Mouse (Mus musculus) embryo, embryonic 9.5 days (tissue): ENCODE measurements around the gene Krtap17-1.

Experiments used
- DNase-seq: peaks from one replicate; pipeline ENCODE4 v3.0.0-alpha.2; 2017; ENCODE audit errors: extremely low spot score

Gene Krtap17-1

GRCm38 (mm10) chr11:99993620-99994383 lies at the start of gene Krtap17-1:
Krtap17-1 (minus strand) TSS chr11:99993994.
- DNase-seq: no peak

- DNase-seq: no peak
These were observed 47.7 kb upstream of the Krtap17-1 start, which contains the start of gene Krt34 for GRCm38 (mm10) chr11:100041454-100041853. Krt34 (minus strand) TSS chr11:100041554.

- DNase-seq: no peak
These were observed 36.0 kb upstream of the Krtap17-1 start, which contains the start of gene Krt33b for GRCm38 (mm10) chr11:100029768-100030167. Krt33b (minus strand) TSS chr11:100029868.

GRCm38 (mm10) chr11:100021438-100021837 lies 27.6 kb upstream of the Krtap17-1 start:
- DNase-seq: no peak

GRCm38 (mm10) chr11:100019466-100019865 lies 25.7 kb upstream of the Krtap17-1 start:
- no peak for DNase-seq

GRCm38 (mm10) chr11:100016112-100016511 lies 22.3 kb upstream of the Krtap17-1 start, which contains the start of gene Krt33a:
Krt33a (minus strand) TSS chr11:100016212.
- DNase-seq: no peak

- no peak for DNase-seq
These were observed 19.9 kb upstream of the Krtap17-1 start for GRCm38 (mm10) chr11:100013691-100014171.

- DNase-seq: no peak
These were observed 16.9 kb upstream of the Krtap17-1 start for GRCm38 (mm10) chr11:100010682-100011081.

GRCm38 (mm10) chr11:100008336-100008735 lies 14.5 kb upstream of the Krtap17-1 start:
- no peak for DNase-seq

GRCm38 (mm10) chr11:100006624-100007023 lies 12.8 kb upstream of the Krtap17-1 start:
- DNase-seq: no peak

- no peak for DNase-seq
These were observed 12.1 kb upstream of the Krtap17-1 start for GRCm38 (mm10) chr11:100005905-100006304.

- DNase-seq: peak; percentile 33
These were observed 11.1 kb upstream of the Krtap17-1 start for GRCm38 (mm10) chr11:100004846-100005245.

- no peak for DNase-seq
These were observed 5.3 kb upstream of the Krtap17-1 start for GRCm38 (mm10) chr11:99999091-99999490.

GRCm38 (mm10) chr11:99994384-99994661 lies 529 bp upstream of the Krtap17-1 start:
- no peak for DNase-seq

GRCm38 (mm10) chr11:99990571-99990970 lies 3.2 kb downstream of the Krtap17-1 start:
- no peak for DNase-seq

- no peak for DNase-seq
These were observed 3.9 kb downstream of the Krtap17-1 start for GRCm38 (mm10) chr11:99989881-99990405.

- no peak for DNase-seq
These were observed 5.3 kb downstream of the Krtap17-1 start for GRCm38 (mm10) chr11:99988530-99988929.

- DNase-seq: no peak
These were observed 7.6 kb downstream of the Krtap17-1 start, which contains the start of gene Krtap16-1 for GRCm38 (mm10) chr11:99986180-99986647. Krtap16-1 (minus strand) TSS chr11:99986597.

- no peak for DNase-seq
These were observed 8.3 kb downstream of the Krtap17-1 start for GRCm38 (mm10) chr11:99985291-99986092.

- DNase-seq: no peak
These were observed 10.4 kb downstream of the Krtap17-1 start for GRCm38 (mm10) chr11:99983442-99983841.

- no peak for DNase-seq
These were observed 11.1 kb downstream of the Krtap17-1 start for GRCm38 (mm10) chr11:99982731-99983130.

GRCm38 (mm10) chr11:99978953-99979352 lies 14.8 kb downstream of the Krtap17-1 start, which contains the start of gene Krtap29-1:
Krtap29-1 (minus strand) TSS chr11:99979053.
- no peak for DNase-seq
